Mouse (Mus musculus) midbrain, postnatal 0 days (tissue): ENCODE data around the gene Xirp1. TPM values are rescaled to one million over a fixed set of nuclear protein-coding genes. Genes with fewer than 3 reads are reported as not detected.

Experiments
- ATAC-seq: fragments of 200-750 bp; cut with Nextera tagmentation; 2 replicates; pipeline ENCODE4 v1.8.0; 2017; ENCODE audit warnings: moderate number of reproducible peaks, mild to moderate bottlenecking, moderate TSS enrichment, moderate library complexity; ENCODE audit not compliant: low FRiP score
- DNase-seq: peaks from one replicate; pipeline ENCODE4 v3.0.0-alpha.2; 2015; ENCODE audit warnings: low spot score
- H3K27ac ChIP-seq: fragments of 300-500 bp; sonication (generic); 2 replicates; pipeline ENCODE4 v1.5.1; 2014; ENCODE audit warnings: low read depth, mild to moderate bottlenecking, low read length, mixed read lengths
- H3K27me3 ChIP-seq: fragments of 300-500 bp; sonication (generic); 2 replicates; pipeline ENCODE4 v1.6.1; 2014; ENCODE audit warnings: low read length, control low read depth, mixed read lengths; ENCODE audit not compliant: insufficient read depth
- H3K36me3 ChIP-seq: fragments of 300-500 bp; sonication (generic); 2 replicates; pipeline ENCODE4 v1.6.1; 2014; ENCODE audit warnings: low read length, control low read depth, mixed read lengths; ENCODE audit not compliant: insufficient read depth
- H3K4me1 ChIP-seq: fragments of 300-500 bp; sonication (generic); 2 replicates; pipeline ENCODE4 v1.6.1; 2014; ENCODE audit warnings: mild to moderate bottlenecking, control low read depth, antibody characterized with exemption, low read length, mixed read lengths; ENCODE audit not compliant: insufficient read depth
- H3K4me2 ChIP-seq: fragments of 300-500 bp; sonication (generic); 2 replicates; pipeline ENCODE4 v1.6.1; 2014; ENCODE audit warnings: low read depth, mild to moderate bottlenecking, low read length, mixed read lengths; ENCODE audit not compliant: poor library complexity, severe bottlenecking
- H3K4me3 ChIP-seq: fragments of 300-500 bp; sonication (generic); 2 replicates; pipeline ENCODE4 v1.5.1; 2014; ENCODE audit warnings: low read depth, mild to moderate bottlenecking, low read length, moderate library complexity
- H3K9ac ChIP-seq: fragments of 300-500 bp; sonication (generic); replicated peaks from 2 replicates; pipeline ENCODE4 v1.6.1; 2014; ENCODE audit warnings: mild to moderate bottlenecking, low read length, moderate library complexity, mixed read lengths; ENCODE audit not compliant: poor library complexity, severe bottlenecking
- H3K9me3 ChIP-seq: fragments of 300-500 bp; sonication (generic); 2 replicates; pipeline ENCODE4 v1.6.1; 2016; ENCODE audit warnings: low read length, control low read depth
- CTCF ChIP-seq: IDR thresholded peaks from 2 replicates; pipeline ENCODE4 v1.5.1; 2016; ENCODE audit warnings: antibody characterized with exemption, mild to moderate bottlenecking
- WGBS: fragments of 180-500 bp; shearing (Covaris S2); extraction: QIAGEN DNeasy Blood & Tissue Kit; methylation state at CpG from one replicate; pipeline ENCODE4 v1.1.7; 2014; 5-methylcytosine and 5-hydroxymethylcytosine counted together
- polyA plus RNA-seq: library from polyadenylated mRNA; unstranded; fragments of >200 nt; fragmentation: Nextera tagmentation; extraction: Ambion mirVana; gene quantifications from 2 replicates; pipeline ENCODE4 v1.2.1, GENCODE M21; 2015
- total RNA-seq: library from RNA; depleted of rRNA; stranded (reverse); fragments of >200 nt; gene quantifications from 2 replicates; pipeline ENCODE4 v1.2.3, GENCODE M21; 2014

Gene Xirp1
- total and polyA plus RNA-seq, 2 experiments from 2014 or later: 0.05 TPM; not detected in 1

GRCm38 (mm10) chr9:120064317-120064716 is 40.9 kb upstream of the Xirp1 start:
- no peak for TF ChIP-seq CTCF
- Histone ChIP-seq H3K9me3 (no peaks in the 10 kb centered on the region), H3K27ac (no peak overlapping the region), H3K9ac (no peak overlapping the region), H3K4me2 (no peak overlapping the region), H3K27me3 (no peaks in the 10 kb centered on the region), H3K4me3 (no peak overlapping the region), H3K4me1 (no peaks in the 10 kb centered on the region), H3K36me3 (no peaks in the 10 kb centered on the region)
- WGBS: 86% methylated on average over 4 of the region's 4 CpGs
- DNase-seq: no peak
- no peak for ATAC-seq

GRCm38 (mm10) chr9:120058730-120059129 is 35.3 kb upstream of the Xirp1 start:
- no peaks in the 10 kb centered on the region for H3K4me1 ChIP-seq
- no peaks in the 10 kb centered on the region for H3K9me3 ChIP-seq
- WGBS: 79% methylated on average over 3 of the region's 3 CpGs
- no peak overlapping the region for H3K9ac ChIP-seq
- TF ChIP-seq CTCF: no peak
- no peaks in the 10 kb centered on the region for H3K36me3 ChIP-seq
- DNase-seq (no peak), ATAC-seq (no peak)
- no peak overlapping the region for H3K4me3 ChIP-seq
- no peaks in the 10 kb centered on the region for H3K27me3 ChIP-seq
- no peak overlapping the region for H3K4me2 ChIP-seq
- H3K27ac ChIP-seq: no peak overlapping the region

GRCm38 (mm10) chr9:120056201-120056600 is 32.8 kb upstream of the Xirp1 start:
- Histone ChIP-seq H3K9me3 (no peaks in the 10 kb centered on the region), H3K9ac (no peak overlapping the region), H3K36me3 (no peaks in the 10 kb centered on the region), H3K4me1 (no peaks in the 10 kb centered on the region), H3K4me2 (no peak overlapping the region), H3K27me3 (no peaks in the 10 kb centered on the region), H3K4me3 (no peak overlapping the region), H3K27ac (no peak overlapping the region)
- no peak for TF ChIP-seq CTCF
- no peak for DNase-seq
- WGBS: 82% methylated on average over 9 of the region's 9 CpGs
- ATAC-seq: no peak

- Histone ChIP-seq H3K9ac (no peak overlapping the region), H3K4me1 (no peaks in the 10 kb centered on the region), H3K27me3 (no peaks in the 10 kb centered on the region), H3K27ac (no peak overlapping the region), H3K4me3 (no peak overlapping the region), H3K4me2 (no peak overlapping the region), H3K9me3 (no peaks in the 10 kb centered on the region), H3K36me3 (no peaks in the 10 kb centered on the region)
- no peak for DNase-seq
- no peak for ATAC-seq
- WGBS: 38% methylated on average over 8 of the region's 8 CpGs
- TF ChIP-seq CTCF: no peak
Measured at GRCm38 (mm10) chr9:120054545-120055277, 31.3 kb upstream of the Xirp1 start.

GRCm38 (mm10) chr9:120049407-120049806 is 26.0 kb upstream of the Xirp1 start:
- Histone ChIP-seq H3K27me3 (no peaks in the 10 kb centered on the region), H3K27ac (no peak overlapping the region), H3K9me3 (no peaks in the 10 kb centered on the region), H3K4me3 (no peak overlapping the region), H3K36me3 (no peaks in the 10 kb centered on the region), H3K4me2 (no peak overlapping the region), H3K9ac (no peak overlapping the region), H3K4me1 (no peaks in the 10 kb centered on the region)
- DNase-seq (no peak), ATAC-seq (no peak)
- WGBS: 78% methylated on average over 3 of the region's 3 CpGs
- TF ChIP-seq CTCF: no peak

GRCm38 (mm10) chr9:120048495-120048894 is 25.1 kb upstream of the Xirp1 start:
- H3K9me3 ChIP-seq: no peaks in the 10 kb centered on the region
- H3K4me3 ChIP-seq: no peak overlapping the region
- no peak overlapping the region for H3K27ac ChIP-seq
- no peak overlapping the region for H3K9ac ChIP-seq
- WGBS: 64% methylated on average over 6 of the region's 6 CpGs
- no peak for TF ChIP-seq CTCF
- no peak for ATAC-seq
- no peaks in the 10 kb centered on the region for H3K4me1 ChIP-seq
- H3K4me2 ChIP-seq: no peak overlapping the region
- H3K36me3 ChIP-seq: no peaks in the 10 kb centered on the region
- no peak for DNase-seq
- no peaks in the 10 kb centered on the region for H3K27me3 ChIP-seq
